Mouse (Mus musculus) C2C12 (cell line): ENCODE results near the gene Sfxn2. TPM values are rescaled to one million over a fixed set of nuclear protein-coding genes. Genes with fewer than 3 reads are reported as not detected.

Experiments
- H3K27me3 ChIP-seq: one replicate; pipeline ENCODE4 v1.6.1; 2011; ENCODE audit not compliant: control insufficient read depth, insufficient read depth, insufficient read length
- H3K36me3 ChIP-seq: one replicate; pipeline ENCODE4 v1.6.1; 2011; ENCODE audit not compliant: control insufficient read depth, insufficient read depth
- H3K4me3 ChIP-seq: one replicate; pipeline ENCODE4 v1.5.1; 2011; ENCODE audit warnings: mild to moderate bottlenecking, control low read depth; ENCODE audit not compliant: poor library complexity, insufficient read depth, severe bottlenecking
- H3K79me2 ChIP-seq: one replicate; pipeline ENCODE4 v1.6.1; 2011; ENCODE audit not compliant: control insufficient read depth, insufficient read depth
- H3K79me3 ChIP-seq: one replicate; pipeline ENCODE4 v1.6.1; 2011; ENCODE audit warnings: low read depth, control low read depth
- H3ac ChIP-seq: one replicate; pipeline ENCODE3; 2011; ENCODE audit warnings: low read depth; ENCODE audit not compliant: control insufficient read depth, insufficient read length
- CEBPB ChIP-seq: IDR thresholded peaks from one replicate; pipeline ENCODE4 v1.6.1; 2011; ENCODE audit warnings: low read depth, mild to moderate bottlenecking, control low read depth, moderate library complexity
- CTCF ChIP-seq: IDR thresholded peaks from one replicate; pipeline ENCODE4 v1.5.1; 2011; ENCODE audit not compliant: control insufficient read depth, insufficient read depth, insufficient read length
- FOSL1 ChIP-seq: IDR thresholded peaks from one replicate; pipeline ENCODE4 v1.8.0; 2011; ENCODE audit warnings: mild to moderate bottlenecking, low read length; ENCODE audit not compliant: poor library complexity, insufficient read depth, severe bottlenecking
- MAX ChIP-seq: IDR thresholded peaks from one replicate; pipeline ENCODE4 v1.6.1; 2011; ENCODE audit warnings: mild to moderate bottlenecking, control low read depth
- MYOD1 ChIP-seq: IDR thresholded peaks from one replicate; pipeline ENCODE4 v1.6.1; 2011; ENCODE audit warnings: low read depth; ENCODE audit not compliant: control insufficient read depth, insufficient read length
- MYOG ChIP-seq: IDR thresholded peaks from one replicate; pipeline ENCODE4 v1.6.1; 2011; ENCODE audit not compliant: control insufficient read depth, insufficient read length; ENCODE audit errors: extremely low read depth
- USF1 ChIP-seq: IDR thresholded peaks from one replicate; pipeline ENCODE4 v1.6.1; 2011; ENCODE audit warnings: low read depth, mild to moderate bottlenecking, control low read depth, moderate library complexity
- polyA plus RNA-seq: library from polyadenylated mRNA; unstranded; fragments of >200 nt; fragmentation: generic; extraction: Trizol; gene quantifications from one replicate; pipeline ENCODE4 v1.2.1, GENCODE M21; 2012; ENCODE audit warnings: missing spikeins

Gene Sfxn2
- polyA plus RNA-seq, 1 experiment, result 1.4 TPM

DNA sequence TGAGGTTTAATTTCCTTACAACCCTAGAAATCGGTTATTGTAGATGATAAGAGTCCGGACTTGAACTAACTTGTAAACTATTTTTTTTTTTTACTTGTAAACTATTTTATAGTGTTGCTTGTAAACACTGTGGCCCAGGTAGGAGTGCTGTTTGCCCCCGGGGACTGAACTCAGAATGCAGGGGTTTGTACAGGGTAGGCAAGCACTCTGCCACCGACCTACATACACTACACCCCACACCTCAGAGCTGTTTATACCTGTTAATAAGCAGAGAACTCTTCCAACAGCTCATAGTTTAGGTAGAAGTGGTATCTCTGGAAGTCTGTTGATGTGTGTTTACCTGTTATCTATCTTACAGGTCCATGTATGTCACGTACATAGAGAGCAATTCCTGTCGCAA is 825 bp downstream of the Sfxn2 start:
- no peak overlapping the region for H3K4me3 ChIP-seq
- H3K36me3 ChIP-seq, result no peaks in the 10 kb centered on the region
- H3K79me2 ChIP-seq, result peaks cover 12% of the 10 kb centered on the region
- no peak for TF ChIP-seq CTCF
- no peak for TF ChIP-seq USF1
- no peak for TF ChIP-seq MYOG
- TF ChIP-seq CEBPB, result no peak
- no peak for TF ChIP-seq FOSL1
- no peak for TF ChIP-seq MAX
- TF ChIP-seq MYOD1, result no peak
- no peak overlapping the region for H3ac ChIP-seq
- no peaks in the 10 kb centered on the region for H3K27me3 ChIP-seq
- H3K79me3 ChIP-seq, result no peaks in the 10 kb centered on the region

DNA sequence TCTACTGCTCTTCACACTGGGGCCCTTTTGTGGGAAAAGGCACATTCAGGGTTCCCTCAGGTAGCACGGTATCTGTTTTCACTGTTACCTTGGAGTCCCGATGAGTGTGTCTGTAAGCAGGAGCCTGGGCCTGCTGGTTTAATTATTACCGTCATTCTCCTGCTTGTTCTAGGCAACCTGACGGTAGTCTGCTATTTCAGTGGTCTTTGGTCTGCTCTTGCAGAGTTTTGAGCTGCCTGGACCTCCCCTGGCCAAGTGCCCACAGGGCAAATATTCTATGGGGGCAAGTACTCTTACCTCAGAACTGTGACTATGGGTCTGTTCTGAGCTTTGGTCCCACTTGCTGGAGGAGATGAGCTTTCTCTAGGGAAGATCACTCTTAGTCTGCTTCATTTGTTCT is 2.0 kb downstream of the Sfxn2 start:
- H3K36me3 ChIP-seq, result no peaks in the 10 kb centered on the region
- H3K79me2 ChIP-seq, result peaks cover 12% of the 10 kb centered on the region
- H3K27me3 ChIP-seq, result no peaks in the 10 kb centered on the region
- no peak overlapping the region for H3ac ChIP-seq
- TF ChIP-seq USF1 (no peak), CTCF (no peak), MYOG (no peak), CEBPB (no peak), FOSL1 (no peak), MYOD1 (no peak), MAX (no peak)
- H3K79me3 ChIP-seq, result no peaks in the 10 kb centered on the region
- no peak overlapping the region for H3K4me3 ChIP-seq

DNA sequence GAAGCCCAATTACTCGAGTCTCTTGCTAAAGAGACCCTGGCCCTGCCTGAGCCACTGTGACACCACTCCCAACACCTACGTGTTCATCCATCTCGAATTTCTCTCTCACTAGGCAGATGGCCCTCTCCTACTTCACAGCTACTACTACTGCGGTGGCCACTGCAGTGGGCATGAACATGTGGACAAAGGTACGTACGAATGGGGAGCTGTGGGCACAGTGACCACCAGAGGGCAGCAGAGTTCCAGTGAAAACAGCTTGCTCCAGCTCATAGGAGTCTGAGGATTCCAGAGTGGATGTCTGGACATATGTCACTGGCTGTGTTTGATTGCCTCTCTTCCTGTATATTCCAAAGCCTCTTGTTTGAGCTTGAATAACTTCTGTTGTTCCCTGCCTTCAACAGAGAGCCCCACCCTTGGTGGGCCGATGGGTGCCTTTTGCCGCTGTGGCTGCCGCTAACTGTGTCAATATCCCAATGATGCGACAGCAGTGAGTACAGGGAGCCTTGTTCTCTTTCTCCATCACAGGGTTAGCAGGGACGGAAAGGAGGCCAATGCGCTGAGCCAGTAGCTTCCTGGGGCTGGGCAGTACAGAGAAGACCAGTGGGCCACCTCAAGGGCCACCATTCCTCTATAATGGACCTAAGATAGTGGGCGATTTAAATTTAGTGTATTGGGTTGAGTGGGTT is 14.8 kb downstream of the Sfxn2 start:
- TF ChIP-seq MAX (no peak), CTCF (peak; percentile 84)
- no peak overlapping the region for H3ac ChIP-seq
- no peaks in the 10 kb centered on the region for H3K79me3 ChIP-seq
- H3K79me2 ChIP-seq, result no peaks in the 10 kb centered on the region
- no peaks in the 10 kb centered on the region for H3K36me3 ChIP-seq
- no peaks in the 10 kb centered on the region for H3K27me3 ChIP-seq
- no peak overlapping the region for H3K4me3 ChIP-seq

DNA sequence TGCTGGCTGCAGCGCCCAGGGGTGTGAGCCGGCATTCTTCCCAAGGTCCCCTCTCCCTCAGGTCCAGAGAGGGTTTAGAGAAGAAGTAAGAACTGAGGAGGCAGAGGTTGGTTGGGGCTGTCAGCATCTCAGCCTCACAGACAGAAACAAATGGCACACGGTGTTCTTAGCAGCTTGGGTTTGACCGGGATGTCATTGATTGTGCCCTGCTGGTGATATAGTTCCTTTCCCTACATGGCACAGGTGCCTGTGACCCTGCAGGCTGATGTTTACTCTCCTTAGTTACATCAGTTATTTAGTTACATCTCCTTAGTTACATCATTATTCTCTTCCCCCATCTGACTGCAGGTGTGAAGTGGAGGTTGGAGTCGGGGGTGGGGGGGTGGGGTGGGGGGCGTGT is 18.4 kb downstream of the Sfxn2 start:
- Histone ChIP-seq H3K36me3 (no peaks in the 10 kb centered on the region), H3K27me3 (no peaks in the 10 kb centered on the region), H3ac (no peak overlapping the region), H3K79me2 (no peaks in the 10 kb centered on the region), H3K79me3 (no peaks in the 10 kb centered on the region), H3K4me3 (no peak overlapping the region)
- TF ChIP-seq MYOG (no peak), MYOD1 (no peak), CEBPB (no peak)

DNA sequence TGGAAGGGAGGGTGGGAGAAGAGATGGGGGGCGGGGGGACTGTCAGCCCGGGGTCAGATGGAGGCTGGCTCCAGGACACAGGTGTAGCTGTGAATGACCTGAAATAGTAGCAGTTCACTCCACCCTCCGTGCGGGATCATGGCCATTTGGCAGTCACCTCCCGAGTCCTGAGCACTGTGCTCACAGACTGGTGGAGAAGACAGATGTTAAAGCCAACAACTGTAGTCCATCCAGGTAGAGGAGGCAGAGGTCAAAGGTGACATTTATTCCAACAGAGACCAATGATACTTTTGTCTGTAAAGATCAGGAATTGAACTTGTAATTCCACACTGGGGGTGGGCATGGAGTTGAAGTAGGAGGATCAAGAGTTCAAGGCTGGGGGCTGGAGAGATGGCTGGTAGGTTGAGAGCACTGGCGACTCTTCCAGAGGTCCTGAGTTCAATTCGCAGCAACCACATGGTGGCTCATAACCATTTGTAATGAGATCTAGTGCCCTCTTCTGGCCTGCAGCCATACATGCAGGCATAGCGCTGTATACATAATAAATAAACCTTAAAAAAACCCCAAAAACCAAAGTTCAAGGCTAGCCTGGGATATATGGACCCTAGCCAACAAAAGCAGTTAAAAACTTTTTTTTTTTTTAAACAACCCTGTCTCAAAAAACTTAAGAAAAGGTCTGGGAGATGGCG is 19.7 kb downstream of the Sfxn2 start:
- no peak overlapping the region for H3ac ChIP-seq
- no peaks in the 10 kb centered on the region for H3K79me3 ChIP-seq
- H3K36me3 ChIP-seq, result no peaks in the 10 kb centered on the region
- H3K27me3 ChIP-seq, result no peaks in the 10 kb centered on the region
- H3K4me3 ChIP-seq, result no peak overlapping the region
- TF ChIP-seq MYOG (no peak), CTCF (no peak), USF1 (no peak), MYOD1 (no peak), CEBPB (no peak), FOSL1 (no peak), MAX (no peak)
- no peaks in the 10 kb centered on the region for H3K79me2 ChIP-seq

DNA sequence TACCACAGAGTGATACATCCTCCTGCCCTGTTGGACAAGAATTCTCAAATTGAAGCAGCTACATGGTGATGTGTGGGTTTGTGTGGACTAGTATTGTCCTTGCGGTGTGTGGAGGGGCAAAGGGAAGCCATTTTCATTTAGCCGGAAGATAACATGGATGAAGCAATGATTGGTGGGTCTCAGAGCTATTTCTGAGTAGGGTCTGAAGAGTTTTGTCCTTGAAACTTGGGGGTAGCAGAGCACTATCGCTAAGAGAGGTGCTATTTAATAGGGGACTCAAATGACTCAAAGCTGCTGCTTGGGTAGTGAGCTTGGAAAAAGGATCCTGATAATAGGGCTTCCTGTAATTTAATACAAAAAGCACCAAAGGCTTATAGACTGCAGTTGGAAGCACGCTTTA is 25.0 kb downstream of the Sfxn2 start:
- H3K27me3 ChIP-seq, result no peaks in the 10 kb centered on the region
- H3K36me3 ChIP-seq, result no peaks in the 10 kb centered on the region
- no peak overlapping the region for H3ac ChIP-seq
- H3K79me3 ChIP-seq, result peaks cover 35% of the 10 kb centered on the region
- no peak overlapping the region for H3K4me3 ChIP-seq
- TF ChIP-seq FOSL1 (no peak), CEBPB (no peak), USF1 (no peak), MYOG (no peak)
- H3K79me2 ChIP-seq, result peaks cover 42% of the 10 kb centered on the region
